Mouse (Mus musculus): Measurements from ENCODE around the gene Agbl2.
A peak's percentile ranks its signal among the peaks of the same experiment; 100 is the strongest.
"Not testable (repeated sequence)": the region's sequence is repeated elsewhere in the genome, so short reads cannot be mapped to it uniquely, and the experiment has no call there.

The Agbl2 gene

DNA sequence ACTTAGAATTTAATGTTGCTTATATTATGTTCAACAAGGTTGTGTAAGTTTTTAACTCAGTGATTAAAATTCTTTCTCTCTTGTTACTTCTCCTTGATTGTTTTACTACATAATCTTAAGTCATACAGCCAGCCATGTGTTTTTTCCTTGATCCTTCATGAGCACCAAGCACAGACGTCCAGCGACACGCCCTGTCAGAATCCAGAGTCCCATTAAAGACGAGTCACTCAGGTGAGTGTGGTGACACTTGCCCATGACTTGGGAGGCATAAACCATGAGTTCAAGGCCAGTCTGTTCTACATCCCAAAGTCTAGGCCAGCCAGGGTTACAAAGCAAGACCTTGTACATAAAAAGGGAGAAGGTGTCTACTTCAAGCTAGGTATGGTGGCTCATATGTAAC lies 33.6 kb downstream of the Agbl2 start:
- DNase-seq (ENCODE audit: low read depth, low spot score): no peak

DNA sequence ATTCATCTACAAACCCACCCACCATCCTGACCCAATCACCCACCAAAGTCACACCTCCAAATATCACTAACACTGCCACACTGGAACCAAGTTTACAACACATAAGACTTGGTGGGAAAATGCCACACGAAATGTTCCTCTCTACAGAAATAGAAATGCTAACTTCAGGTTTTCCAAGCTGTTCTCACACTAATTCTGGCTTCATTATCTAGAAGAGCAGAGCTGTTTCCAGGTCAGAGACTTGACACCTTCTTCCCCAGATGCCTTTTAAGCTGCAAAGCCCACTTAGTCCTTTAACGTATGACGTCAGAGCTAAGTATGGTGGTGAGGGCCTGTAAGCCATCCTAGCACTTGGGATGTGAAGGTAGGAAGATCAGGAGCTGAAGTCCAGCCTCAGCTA lies 36.2 kb downstream of the Agbl2 start:
- no peak for DNase-seq (ENCODE audit: low read depth, low spot score)

DNA sequence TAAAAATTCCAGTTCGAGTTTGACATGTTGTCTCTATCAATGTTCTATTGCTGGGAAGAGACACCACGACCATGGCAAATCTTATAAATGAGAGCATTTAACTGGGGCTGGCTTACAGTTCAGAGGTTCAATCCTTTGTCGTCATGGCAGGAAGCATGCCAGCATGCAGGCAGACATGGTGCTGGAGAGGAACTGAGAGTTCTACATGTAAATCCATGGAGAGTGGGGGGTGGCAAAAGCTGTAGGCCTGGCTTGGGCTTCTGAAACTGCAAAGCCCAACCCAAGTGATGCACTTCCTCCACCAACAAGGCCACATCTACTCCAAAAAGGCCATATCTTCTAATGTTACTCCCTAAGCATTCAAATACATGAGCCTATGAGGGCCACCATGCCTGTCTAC lies 38.4 kb downstream of the Agbl2 start:
- no peak for DNase-seq (ENCODE audit: low read depth, low spot score)

DNA sequence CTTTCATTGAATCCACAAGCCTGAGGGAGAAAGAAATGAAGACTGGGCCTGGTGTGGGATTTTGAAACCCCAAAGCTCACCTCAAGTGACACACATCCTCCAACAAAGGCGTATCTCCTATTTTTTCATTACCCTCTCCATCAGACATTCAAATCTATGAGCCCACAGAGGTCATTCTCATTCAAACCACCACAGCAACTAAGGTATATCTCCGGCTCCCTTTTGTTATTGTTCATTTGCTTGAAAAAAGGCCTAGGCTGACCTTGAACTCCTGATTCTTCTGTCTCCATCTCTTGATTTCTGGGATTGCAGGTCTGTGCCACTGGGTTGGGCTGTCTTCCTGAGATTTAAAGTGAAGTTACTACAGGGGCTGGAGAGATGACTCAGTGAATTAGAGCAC lies 40.5 kb downstream of the Agbl2 start:
- DNase-seq (ENCODE audit: low read depth, low spot score): no peak

DNA sequence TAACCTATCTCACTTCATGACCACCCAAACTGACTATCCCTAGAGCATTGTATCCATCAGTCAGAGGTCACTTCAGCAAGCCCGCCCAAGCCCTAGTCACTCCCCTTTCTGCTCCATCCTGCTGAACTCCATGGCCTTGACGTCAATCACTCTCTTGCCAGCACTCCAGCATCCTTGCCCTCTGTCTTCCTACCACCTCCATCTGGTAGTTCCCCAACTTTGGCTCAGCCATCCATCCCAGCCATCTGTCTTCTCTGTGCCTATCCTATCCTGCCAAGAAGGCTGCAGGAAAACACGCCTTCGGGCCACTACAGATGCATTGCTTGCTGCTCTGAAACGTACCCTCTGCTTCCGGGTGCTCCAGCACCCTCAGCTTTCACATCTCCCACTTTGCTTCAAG lies 41.3 kb downstream of the Agbl2 start:
- DNase-seq (ENCODE audit: low read depth, low spot score): peak; percentile 16

DNA sequence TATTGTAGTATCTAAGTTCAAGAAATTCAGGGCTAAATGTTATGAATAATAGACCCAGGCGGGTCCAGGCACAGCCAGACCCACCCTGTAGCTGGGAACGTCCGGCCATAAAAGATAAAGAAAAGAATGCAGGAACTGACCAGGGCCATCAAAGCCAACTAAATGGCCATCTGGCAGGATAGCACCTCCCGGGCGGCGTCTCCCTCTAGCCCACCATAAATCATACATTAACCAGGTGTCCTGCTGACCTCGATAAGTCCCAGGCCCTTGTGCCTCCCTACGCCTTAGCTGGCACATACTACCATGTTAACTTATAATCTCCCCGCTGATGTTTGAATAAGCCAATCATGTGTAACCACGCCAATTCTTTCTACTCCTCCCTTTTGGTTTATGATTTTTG lies 42.0 kb downstream of the Agbl2 start:
- DNase-seq (ENCODE audit: low read depth, low spot score): not testable (repeated sequence)

DNA sequence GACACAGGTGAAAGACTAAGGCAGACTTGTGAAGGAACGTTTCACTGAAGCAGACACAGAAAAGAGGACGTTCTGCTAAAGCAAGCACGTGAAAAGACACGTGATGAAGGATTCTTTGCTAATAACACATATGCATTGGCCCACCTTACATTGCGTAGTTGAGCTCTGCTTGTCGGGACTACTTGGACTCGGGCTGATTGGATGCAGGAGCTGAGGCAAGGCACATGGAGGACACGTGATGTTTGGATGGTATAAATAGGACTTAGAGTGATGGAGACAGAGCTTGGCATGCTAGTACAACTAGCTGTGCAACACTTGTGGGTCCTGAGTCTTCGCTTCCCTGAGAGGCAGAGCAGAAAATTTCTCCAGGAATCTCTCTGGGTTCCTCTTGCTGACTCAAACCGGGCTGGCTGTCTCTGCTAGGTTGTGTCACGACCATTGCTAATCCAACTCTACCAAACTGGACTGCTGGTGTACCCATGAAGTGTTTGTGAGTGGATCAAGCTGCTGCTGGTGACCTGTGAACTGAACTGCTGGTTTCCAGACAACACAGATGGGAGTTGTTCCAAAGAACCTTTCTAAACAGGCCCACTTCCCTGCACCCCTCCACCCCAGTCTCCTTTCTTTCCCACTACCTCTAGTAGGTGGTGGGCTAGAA lies 43.1 kb downstream of the Agbl2 start:
- no peak for DNase-seq (ENCODE audit: low read depth, low spot score)

DNA sequence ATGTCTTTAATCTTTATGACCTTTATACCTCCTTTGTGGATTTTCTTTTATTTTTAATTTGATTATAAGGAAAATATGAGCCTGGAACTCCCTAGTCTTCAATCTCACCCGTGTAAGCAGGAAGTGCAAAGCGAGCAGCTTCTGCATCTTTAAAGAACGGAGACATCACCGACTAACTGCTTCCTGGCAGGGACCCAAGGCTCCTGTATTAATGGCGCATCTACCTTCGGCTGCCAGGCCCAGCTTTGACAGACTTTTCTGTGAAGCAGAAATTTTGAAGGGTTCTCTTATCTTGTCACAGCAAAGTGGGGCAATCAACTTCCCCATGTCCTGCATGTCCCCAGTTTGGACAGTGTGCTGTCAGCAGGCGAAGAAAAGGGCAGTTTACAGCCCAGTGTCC lies 46.2 kb downstream of the Agbl2 start:
- DNase-seq (ENCODE audit: low read depth, low spot score): no peak

DNA sequence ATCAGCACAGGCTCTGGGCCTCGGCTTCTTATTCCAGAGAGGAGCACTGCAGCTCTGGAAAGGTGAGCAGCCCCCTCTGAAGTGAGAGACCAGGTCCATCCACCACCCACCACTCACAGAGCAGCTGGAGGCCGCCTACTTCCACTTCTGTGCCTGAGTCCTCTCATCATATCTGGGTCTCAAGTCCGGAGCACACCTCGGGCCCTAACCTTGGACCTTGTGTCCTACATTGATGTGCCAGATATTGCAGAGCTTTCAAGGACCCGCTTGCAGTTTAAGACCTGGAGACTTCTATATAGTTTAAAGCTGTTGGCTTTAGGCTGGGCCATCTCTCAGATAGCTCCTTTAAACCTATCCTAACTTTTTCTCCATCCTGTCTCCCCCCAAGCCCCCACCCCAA lies 51.0 kb downstream of the Agbl2 start:
- DNase-seq (ENCODE audit: low read depth, low spot score): no peak

DNA sequence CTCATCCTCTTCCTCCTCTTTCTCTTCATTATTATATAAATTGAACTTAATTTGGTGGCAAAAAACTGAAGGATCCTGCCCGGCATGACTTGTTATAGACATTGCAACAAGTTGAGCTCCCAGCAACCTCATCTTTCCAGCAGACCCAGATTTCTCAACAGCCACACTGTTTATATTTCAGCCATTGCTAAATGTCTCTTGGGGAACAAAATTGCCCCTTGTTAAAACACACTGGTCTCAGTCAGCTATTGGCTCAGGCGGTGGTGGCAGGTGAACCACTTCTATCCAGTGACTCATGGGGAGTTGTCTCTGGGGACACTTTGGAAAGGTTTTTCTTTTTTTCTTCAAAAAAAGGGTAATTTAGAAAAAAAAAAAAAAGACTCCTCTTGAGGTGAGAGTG lies 56.1 kb downstream of the Agbl2 start:
- no peak for DNase-seq (ENCODE audit: low read depth, low spot score)

DNA sequence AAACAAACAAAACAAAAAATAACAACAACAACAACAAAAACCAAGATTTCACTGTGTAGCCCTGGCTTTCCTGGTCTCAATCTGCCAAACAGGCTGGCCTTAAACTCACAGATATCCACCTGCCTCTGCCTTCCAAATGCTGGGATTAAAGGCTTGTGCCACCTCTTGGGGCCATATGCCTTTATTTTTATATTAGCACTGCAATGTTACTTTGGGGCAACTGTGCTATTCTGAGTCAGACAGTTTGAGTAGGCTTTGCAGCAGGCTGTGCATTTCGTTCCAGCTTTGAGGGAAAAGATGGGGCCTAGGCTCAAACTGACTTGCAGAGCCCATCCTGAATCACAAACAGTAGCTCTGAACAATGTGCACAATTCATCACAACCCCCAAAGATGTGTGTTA lies 61.1 kb downstream of the Agbl2 start:
- DNase-seq (ENCODE audit: low read depth, low spot score): no peak

DNA sequence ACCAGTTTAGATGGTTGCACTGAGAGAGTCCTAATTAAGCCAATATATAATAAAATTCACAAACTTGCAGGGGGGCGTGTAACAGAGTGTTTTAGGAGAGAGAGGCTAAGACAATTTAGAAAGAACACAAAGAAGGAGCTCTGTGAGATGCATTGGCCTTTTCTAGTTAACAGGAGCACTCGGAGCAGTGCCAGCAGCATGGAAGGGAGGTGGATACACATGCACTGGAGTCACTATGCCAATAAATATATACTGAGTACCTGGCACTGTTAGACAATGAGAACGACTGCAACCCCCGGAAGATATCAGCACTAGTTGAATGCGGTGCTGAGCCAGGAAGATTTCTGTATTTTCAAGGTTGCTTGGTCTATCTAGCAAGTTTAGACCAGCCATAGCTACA lies 61.7 kb downstream of the Agbl2 start:
- no peak for DNase-seq (ENCODE audit: low read depth, low spot score)

DNA sequence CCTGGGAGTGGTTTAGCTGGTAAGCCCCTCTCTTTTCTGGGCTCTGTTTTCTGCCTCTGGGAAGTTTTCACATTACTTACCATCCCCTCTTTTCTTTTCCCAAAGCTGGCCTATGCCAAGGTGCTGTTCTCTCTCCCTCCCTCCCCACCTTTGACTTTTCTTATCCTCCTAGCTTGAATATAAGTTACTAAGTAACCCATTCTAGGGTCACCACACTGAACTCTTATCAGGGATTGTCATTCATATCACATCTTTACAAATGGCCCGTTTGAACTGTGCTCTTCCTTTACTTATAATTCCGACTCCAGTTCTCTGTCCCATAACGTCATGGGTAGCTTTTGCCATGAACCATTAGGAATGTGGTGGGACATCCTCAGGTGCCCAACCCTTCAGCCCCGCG lies 62.7 kb downstream of the Agbl2 start:
- DNase-seq (ENCODE audit: low read depth, low spot score): no peak

DNA sequence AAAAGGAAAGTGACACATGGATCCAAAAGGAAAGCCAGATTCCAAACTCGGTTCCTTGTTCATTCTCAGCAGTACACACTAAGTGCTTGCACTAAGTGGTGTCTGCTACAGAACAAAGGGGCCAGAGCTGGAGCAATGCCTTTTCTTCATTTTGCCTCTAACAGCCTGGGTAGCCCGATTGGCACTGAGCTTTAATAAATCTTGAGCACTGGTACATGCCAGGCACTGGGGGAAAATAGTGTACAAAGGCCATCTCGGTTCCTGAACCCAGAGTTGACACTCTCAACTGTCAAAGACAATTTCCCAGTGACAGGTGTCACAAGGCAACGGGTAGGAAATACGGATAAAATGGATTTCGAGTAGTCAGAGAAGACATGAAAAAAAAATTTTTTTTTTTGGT lies 63.6 kb downstream of the Agbl2 start:
- DNase-seq (ENCODE audit: low read depth, low spot score): no peak

DNA sequence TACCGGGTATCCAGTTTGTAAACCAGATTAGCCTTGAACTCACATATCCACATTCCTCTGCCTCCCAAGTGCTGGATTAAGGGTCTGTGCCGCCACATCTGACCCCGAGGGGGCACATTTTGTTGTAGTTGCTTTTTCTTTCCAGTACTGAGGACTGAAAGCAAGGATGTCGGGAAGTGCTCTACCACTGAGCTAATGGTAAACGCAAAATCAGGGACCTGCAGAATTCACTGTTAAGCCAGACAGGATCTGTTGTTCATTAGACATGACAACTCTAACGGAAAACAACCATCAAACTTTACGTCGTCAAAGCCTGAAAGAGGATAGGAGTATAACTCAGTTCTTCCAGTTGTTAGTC lies 64.0 kb downstream of the Agbl2 start:
- DNase-seq (ENCODE audit: low read depth, low spot score): no peak

DNA sequence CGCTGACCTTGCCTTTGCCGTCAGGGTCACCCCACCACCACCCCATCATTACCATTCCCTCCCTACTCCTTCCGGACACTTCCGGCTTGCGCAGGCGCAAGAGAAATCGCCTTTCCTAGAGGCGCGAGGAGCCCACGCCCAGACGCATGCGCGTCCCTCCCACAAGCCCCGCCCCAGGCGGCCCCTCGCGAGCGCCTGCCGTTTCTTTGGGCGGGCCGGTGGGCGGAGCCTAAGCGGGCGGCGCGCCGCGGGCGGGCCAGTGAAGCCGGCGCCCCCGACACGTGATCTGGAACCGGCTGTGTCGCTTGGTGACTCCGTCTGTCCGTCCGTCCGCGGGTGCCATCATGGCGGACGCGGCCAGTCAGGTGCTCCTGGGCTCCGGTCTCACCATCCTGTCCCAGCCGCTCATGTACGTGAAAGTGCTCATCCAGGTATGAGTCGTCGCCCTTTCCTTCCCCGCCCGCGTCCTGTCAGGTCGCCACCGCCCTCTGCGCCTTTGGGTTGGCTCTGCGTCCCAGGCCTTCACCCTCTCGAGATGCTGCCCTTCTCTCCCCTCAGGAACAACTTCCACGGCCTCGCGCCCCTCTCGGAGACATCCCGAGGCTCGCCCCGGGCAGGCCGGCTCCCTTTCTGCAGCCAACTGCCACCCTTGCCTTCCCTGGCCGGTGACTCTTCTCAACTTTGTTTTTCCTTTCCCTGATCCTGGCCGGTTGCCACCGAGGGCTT lies 64.6 kb downstream of the Agbl2 start, which contains the start of gene Mtch2:
Gene Mtch2, plus strand, starts transcription at position 201 of the 726 bp plus-strand sequence.
- DNase-seq (ENCODE audit: low read depth, low spot score): peak; percentile 91

DNA sequence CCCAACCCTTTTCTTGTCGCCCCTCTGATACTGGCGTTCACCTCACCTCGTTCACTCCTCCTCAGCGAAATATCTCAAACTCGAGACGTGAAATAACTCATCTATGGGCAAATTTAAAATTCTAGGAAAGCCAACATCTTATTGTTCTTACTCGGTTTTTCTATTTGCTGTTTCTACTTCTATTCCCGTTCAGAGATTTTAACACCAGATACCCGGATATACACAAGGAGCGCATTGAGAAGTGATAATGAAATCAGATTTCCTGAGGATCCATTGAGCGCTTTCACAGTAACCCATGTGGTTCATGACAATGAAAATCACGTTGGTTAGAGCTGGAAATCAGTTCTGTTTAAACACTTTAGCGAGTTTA lies 65.1 kb downstream of the Agbl2 start:
- no peak for DNase-seq (ENCODE audit: low read depth, low spot score)

DNA sequence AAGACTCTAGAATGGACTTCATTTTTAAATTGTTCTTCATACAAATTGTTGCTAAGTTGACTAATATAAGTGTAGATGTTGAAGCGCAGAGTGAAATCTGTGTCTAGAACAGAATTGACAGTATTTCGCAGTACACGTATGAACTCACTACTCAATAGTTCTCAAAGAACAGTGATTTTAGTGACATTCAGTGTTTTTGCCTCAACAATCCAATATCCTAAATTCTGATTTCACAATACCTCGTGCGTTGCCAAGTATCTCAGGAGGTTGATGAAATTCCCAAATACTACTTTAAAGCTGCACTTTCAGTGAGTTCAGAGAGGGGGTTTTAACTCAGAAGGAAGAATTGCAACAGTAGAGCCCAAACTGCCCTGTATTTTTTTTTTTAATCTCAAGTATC lies 65.8 kb downstream of the Agbl2 start:
- DNase-seq (ENCODE audit: low read depth, low spot score): no peak

DNA sequence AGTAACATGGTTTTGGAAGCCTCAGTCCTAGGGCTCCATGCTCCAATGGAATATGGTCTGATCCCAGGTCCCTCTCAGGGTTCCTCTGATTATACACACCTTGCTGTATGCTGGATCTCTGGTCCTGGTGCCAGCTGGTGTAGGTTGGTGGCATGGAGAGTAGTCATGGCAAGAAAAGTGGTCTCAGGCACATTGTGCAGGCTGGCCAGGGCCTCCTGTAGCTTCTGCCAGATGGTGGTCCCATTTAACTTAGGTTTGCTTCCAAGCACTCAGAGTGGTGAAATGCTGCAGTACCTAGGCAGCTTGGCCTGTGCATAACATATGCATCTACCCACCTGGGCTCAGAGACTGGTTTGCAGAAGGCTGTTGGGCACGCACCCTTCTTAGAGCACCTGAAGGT lies 67.9 kb downstream of the Agbl2 start:
- DNase-seq (ENCODE audit: low read depth, low spot score): no peak

DNA sequence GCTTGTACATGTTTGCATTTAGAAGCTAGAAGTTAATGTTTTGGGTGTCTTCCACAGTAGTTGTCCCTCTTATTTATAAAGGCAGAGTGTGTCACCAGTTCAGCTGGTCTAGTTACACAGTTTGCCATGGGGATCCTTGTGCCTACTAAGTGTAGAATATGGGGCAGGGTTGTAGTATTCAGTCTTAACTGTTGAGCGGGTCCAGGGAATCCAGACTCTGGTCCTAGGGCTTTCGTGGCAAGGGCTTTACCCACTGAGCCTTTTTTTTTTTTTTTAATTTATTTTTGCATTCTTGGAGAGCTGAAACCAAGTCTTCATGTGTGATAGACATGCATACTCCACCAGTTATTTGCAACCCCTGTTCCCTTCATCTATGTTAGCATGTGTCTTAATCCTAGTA lies 79.0 kb downstream of the Agbl2 start:
- no peak for DNase-seq (ENCODE audit: low read depth, low spot score)

DNA sequence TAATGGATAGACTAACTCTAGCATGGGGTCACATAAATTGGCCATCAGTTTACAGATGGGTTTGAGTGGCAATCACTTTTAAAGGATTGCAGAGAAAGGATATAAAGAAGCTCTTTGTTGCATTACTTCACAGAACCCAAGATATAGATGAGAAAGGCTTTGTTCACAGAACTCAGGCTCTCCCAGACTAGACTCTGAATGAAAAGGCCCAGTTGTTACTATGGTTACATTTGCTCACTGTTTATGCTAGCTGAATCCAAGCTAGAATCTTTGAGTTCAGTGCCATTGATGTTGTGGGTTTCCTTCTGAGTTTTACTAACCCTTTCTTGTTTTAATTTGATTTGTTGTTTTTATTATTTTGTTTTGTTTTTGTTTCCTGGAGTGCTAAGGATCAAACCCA lies 81.7 kb downstream of the Agbl2 start:
- no peak for DNase-seq (ENCODE audit: low read depth, low spot score)

DNA sequence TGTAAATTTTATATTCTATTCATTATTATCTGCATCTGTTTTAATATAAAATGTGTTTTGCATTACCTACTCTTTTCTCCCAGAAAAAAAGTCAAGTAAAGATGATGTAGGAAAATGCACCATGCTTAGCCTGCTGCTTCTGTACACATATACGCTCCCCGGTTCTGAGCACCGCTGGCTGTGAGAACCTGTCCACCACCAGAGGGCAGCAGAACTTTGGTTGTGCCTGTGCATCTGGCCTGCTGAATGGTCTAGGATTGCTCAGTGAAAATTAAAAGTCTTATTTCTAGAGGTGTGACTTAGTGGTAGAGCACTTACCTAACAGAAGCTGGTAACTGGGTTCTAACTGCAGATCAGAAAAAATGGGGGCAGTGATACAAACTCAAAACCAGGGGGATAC lies 84.0 kb downstream of the Agbl2 start:
- no peak for DNase-seq (ENCODE audit: low read depth, low spot score)

DNA sequence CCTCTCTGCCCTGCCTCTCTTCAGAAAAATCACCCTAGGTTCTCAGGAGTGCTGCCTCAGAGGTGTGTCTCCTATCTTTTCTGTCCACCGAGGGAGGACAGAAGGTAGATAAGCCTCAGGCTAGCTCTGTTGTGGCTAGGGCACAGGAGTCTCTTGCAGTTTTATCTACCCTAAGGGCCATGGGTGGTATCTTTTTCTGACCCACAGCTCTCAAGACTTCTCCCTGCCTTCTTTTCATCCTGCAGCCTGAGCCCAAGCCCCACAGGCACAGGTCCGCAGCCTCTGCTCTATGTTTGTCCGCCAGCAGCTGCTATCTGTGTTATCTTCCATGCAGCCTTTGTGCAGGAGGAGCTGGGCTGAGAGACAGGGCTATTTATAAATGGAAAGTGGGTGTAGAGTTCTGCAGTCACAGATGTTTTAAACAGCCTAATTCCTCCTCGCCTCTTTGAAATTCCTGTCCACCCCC lies 87.6 kb downstream of the Agbl2 start:
- DNase-seq (ENCODE audit: low read depth, low spot score): no peak
